Mouse (Mus musculus): ENCODE measurements around the gene Sppl3. TPM values are rescaled to one million over a fixed set of nuclear protein-coding genes. Genes with fewer than 3 reads are reported as not detected.
"Not testable (repeated sequence)": the region's sequence is repeated elsewhere in the genome, so short reads cannot be mapped to it uniquely, and the experiment has no call there.

Sppl3 gene
- polyA plus RNA-seq, 1 experiment: 47.7 TPM

DNA sequence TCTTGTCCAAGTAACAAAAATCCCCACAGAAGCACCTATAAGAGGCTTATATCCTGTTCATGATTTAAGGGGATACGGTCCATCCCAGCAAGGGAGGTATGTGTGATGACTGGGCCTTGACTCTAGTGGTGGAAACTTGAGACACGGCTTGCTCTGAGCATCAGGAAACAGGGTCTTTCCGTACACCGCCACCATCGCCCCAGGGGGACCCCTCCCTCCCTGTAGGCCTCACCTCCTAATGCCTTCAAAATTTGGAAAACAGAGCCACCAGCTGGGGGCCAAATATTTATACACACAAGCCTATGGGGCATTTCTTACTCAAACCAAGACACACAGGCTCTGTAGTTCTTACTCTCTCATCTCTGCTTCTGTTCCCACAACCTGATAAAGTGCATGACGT is 80.8 kb downstream of the Sppl3 start:
- TF ChIP-seq POLR2A (IDR thresholded peaks at IDR 0.05; ENCODE audit: low read depth, low read length) (no peak), CTCF (IDR thresholded peaks at IDR 0.05; ENCODE audit: extremely low read depth, insufficient read depth, insufficient read length, insufficient replicate concordance) (no peak)
- WGBS: 84% methylated on average over 6 of the region's 6 CpGs
- no peak for DNase-seq (ENCODE audit: low read depth in 1 of 2, low spot score in 2 of 2)

DNA sequence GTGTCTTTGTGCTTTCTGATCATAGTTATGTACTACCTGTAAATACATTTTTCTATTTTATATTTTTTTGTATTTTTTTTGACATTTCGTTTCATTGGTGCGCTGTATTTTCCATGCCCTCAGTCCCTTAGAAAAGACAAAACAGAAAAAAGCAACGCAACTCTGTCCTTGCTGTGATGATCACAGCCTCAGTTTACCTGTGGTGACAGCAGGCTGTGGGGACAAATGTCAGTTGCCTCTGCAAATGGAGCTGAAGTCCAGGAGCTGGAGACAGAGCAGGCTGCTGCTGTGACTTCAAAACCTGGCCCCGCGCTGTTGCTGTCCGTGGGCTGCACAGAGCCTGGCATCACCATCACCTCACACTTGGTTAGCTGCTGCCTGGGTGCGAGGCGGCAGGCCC is 87.3 kb downstream of the Sppl3 start, which contains the start of gene Gm10401:
Gene Gm10401, minus strand, starts transcription at position 101 of the 400 bp plus-strand sequence.
- H3K27me3 ChIP-seq (ENCODE audit: control insufficient read depth, insufficient read depth, low read length): no peaks in the 10 kb centered on the region
- H3K27ac ChIP-seq (ENCODE audit: insufficient read depth, low read length): no peak within 1 kb of the TSS
- no peak within 1 kb of the TSS for H3K4me3 ChIP-seq (ENCODE audit: extremely low read depth, insufficient read depth, insufficient read length)
- peaks cover 34% of the 10 kb centered on the region for H3K36me3 ChIP-seq (ENCODE audit: control insufficient read depth, insufficient read depth, low read length)
- TF ChIP-seq CTCF (IDR thresholded peaks at IDR 0.05; ENCODE audit: extremely low read depth, insufficient read depth, insufficient read length, insufficient replicate concordance) (no peak), POLR2A (IDR thresholded peaks at IDR 0.05; ENCODE audit: low read depth, low read length) (no peak)
- DNase-seq (ENCODE audit: low read depth in 1 of 2, low spot score in 2 of 2): no peak
- WGBS: 99% methylated on average over 8 of the region's 8 CpGs
- H3K4me1 ChIP-seq (ENCODE audit: control insufficient read depth, insufficient read depth, insufficient read length): no peaks in the 10 kb centered on the region

More for the DNA sequence above, 80.8 kb downstream of the Sppl3 start:
- Histone ChIP-seq H3K27ac (ENCODE audit: insufficient read depth, low read length) (no peak overlapping the region), H3K36me3 (ENCODE audit: control insufficient read depth, insufficient read depth, low read length) (peaks cover 47% of the 10 kb centered on the region), H3K4me3 (ENCODE audit: extremely low read depth, insufficient read depth, insufficient read length) (no peak overlapping the region), H3K4me1 (ENCODE audit: control insufficient read depth, insufficient read depth, insufficient read length) (no peaks in the 10 kb centered on the region; the same call in 1 of the 2 replicates), H3K27me3 (ENCODE audit: control insufficient read depth, insufficient read depth, low read length) (no peaks in the 10 kb centered on the region)

DNA sequence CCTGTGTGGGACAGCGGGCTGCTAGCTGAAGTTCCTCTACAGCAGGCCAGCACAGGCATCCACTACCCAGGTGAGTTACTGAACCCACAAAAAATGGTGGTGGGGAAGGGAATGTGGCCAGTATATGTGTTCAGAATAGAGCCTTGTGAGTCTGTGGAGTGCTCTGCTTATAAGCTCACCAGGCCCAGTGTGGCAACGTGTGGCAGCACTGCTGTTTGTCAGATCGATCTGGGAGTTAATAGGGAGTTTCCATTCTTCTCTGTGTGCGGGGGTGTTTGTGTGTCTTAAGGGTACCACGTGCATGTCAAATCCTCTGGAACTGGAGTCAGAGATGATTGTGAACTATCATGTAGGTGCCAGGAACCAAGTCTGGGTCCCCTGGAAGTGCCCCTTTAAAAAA is 88.6 kb downstream of the Sppl3 start:
- no peaks in the 10 kb centered on the region for H3K27me3 ChIP-seq (ENCODE audit: control insufficient read depth, insufficient read depth, low read length)
- H3K4me1 ChIP-seq (ENCODE audit: control insufficient read depth, insufficient read depth, insufficient read length): no peaks in the 10 kb centered on the region
- WGBS: 91% methylated on average over 5 of the region's 5 CpGs
- DNase-seq (ENCODE audit: low read depth in 1 of 2, low spot score in 2 of 2): no peak
- no peak overlapping the region for H3K27ac ChIP-seq (ENCODE audit: insufficient read depth, low read length)
- no peak overlapping the region for H3K4me3 ChIP-seq (ENCODE audit: extremely low read depth, insufficient read depth, insufficient read length)
- peaks cover 34% of the 10 kb centered on the region for H3K36me3 ChIP-seq (ENCODE audit: control insufficient read depth, insufficient read depth, low read length)
- TF ChIP-seq CTCF (IDR thresholded peaks at IDR 0.05; ENCODE audit: extremely low read depth, insufficient read depth, insufficient read length, insufficient replicate concordance) (no peak), POLR2A (IDR thresholded peaks at IDR 0.05; ENCODE audit: low read depth, low read length) (no peak)

DNA sequence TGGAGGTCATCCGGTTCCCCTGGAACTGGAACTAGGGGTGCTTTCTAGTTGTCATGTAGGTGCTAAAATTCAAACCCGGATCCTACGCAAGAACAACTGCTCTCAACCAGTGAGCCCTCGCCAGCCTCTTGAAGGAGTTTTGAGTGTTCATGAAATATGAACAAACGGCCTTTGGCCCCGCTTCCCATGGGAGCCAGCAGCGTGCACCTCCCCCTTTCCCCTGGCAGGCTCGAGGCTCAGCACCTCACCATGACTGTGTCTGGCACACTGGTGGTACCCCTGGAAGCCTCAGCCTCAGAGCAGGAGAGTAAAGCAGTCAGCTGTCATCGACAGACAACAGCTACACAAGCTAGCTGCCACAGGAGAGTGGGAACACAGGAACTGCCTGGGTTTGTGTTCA is 89.1 kb downstream of the Sppl3 start:
- TF ChIP-seq CTCF (IDR thresholded peaks at IDR 0.05; ENCODE audit: extremely low read depth, insufficient read depth, insufficient read length, insufficient replicate concordance) (no peak), POLR2A (IDR thresholded peaks at IDR 0.05; ENCODE audit: low read depth, low read length) (no peak)
- no peaks in the 10 kb centered on the region for H3K4me1 ChIP-seq (ENCODE audit: control insufficient read depth, insufficient read depth, insufficient read length)
- H3K4me3 ChIP-seq (ENCODE audit: extremely low read depth, insufficient read depth, insufficient read length): no peak overlapping the region
- H3K27ac ChIP-seq (ENCODE audit: insufficient read depth, low read length): no peak overlapping the region
- H3K27me3 ChIP-seq (ENCODE audit: control insufficient read depth, insufficient read depth, low read length): no peaks in the 10 kb centered on the region
- no peak for DNase-seq (ENCODE audit: low read depth in 1 of 2, low spot score in 2 of 2)
- WGBS: 86% methylated on average over 9 of the region's 9 CpGs
- H3K36me3 ChIP-seq (ENCODE audit: control insufficient read depth, insufficient read depth, low read length): peaks cover 32% of the 10 kb centered on the region

DNA sequence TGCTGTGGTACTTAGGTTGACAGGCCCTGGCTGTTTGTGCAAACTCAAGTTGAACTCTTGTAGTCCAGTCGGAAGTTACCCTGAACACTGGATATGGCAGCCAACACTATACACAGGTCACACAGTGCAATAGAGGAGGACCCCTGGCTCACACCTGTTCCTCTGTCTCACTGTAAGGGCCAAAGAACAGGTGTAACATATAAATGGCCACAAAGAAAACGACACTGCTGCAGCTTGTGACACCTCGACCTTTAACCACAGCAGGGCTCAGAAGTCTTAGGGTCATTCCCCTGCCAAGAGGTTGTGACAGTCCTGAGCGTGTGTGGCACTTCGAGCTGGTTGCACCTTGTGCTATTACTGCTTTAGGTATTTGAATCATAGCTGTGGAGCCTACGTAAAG is 89.5 kb downstream of the Sppl3 start:
- TF ChIP-seq CTCF (IDR thresholded peaks at IDR 0.05; ENCODE audit: extremely low read depth, insufficient read depth, insufficient read length, insufficient replicate concordance) (no peak), POLR2A (IDR thresholded peaks at IDR 0.05; ENCODE audit: low read depth, low read length) (no peak)
- no peaks in the 10 kb centered on the region for H3K4me1 ChIP-seq (ENCODE audit: control insufficient read depth, insufficient read depth, insufficient read length)
- DNase-seq (ENCODE audit: low read depth in 1 of 2, low spot score in 2 of 2): no peak
- no peak overlapping the region for H3K27ac ChIP-seq (ENCODE audit: insufficient read depth, low read length)
- H3K27me3 ChIP-seq (ENCODE audit: control insufficient read depth, insufficient read depth, low read length): no peaks in the 10 kb centered on the region
- WGBS: 84% methylated on average over 6 of the region's 6 CpGs
- H3K36me3 ChIP-seq (ENCODE audit: control insufficient read depth, insufficient read depth, low read length): peaks cover 30% of the 10 kb centered on the region
- no peak overlapping the region for H3K4me3 ChIP-seq (ENCODE audit: extremely low read depth, insufficient read depth, insufficient read length)

DNA sequence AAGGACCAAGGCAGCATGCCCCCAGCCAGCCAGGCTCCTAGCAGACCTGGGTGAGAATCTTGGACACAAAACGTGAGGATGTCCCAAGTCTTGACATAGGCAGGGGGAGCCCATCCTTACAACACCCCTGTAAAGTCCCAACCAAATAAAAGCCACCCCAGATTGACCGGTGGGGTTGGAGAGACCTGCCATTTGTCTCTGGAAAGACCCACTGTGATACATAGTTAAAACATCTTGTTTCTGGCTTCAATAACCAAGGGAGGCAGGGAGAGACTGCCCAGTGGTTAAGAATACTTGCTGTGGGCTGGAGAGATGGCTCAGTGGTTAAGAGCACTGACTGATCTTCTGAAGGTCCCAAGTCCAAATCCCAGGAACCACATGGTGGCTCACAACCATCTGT is 91.3 kb downstream of the Sppl3 start:
- no peak overlapping the region for H3K27ac ChIP-seq (ENCODE audit: insufficient read depth, low read length)
- H3K36me3 ChIP-seq (ENCODE audit: control insufficient read depth, insufficient read depth, low read length): peaks cover 15% of the 10 kb centered on the region
- WGBS: 89% methylated on average over 2 of the region's 2 CpGs
- H3K4me3 ChIP-seq (ENCODE audit: extremely low read depth, insufficient read depth, insufficient read length): no peak overlapping the region
- H3K27me3 ChIP-seq (ENCODE audit: control insufficient read depth, insufficient read depth, low read length): no peaks in the 10 kb centered on the region
- DNase-seq (ENCODE audit: low read depth in 1 of 2, low spot score in 2 of 2): no peak
- no peaks in the 10 kb centered on the region for H3K4me1 ChIP-seq (ENCODE audit: control insufficient read depth, insufficient read depth, insufficient read length)
- TF ChIP-seq CTCF (IDR thresholded peaks at IDR 0.05; ENCODE audit: extremely low read depth, insufficient read depth, insufficient read length, insufficient replicate concordance) (no peak), POLR2A (IDR thresholded peaks at IDR 0.05; ENCODE audit: low read depth, low read length) (no peak)

DNA sequence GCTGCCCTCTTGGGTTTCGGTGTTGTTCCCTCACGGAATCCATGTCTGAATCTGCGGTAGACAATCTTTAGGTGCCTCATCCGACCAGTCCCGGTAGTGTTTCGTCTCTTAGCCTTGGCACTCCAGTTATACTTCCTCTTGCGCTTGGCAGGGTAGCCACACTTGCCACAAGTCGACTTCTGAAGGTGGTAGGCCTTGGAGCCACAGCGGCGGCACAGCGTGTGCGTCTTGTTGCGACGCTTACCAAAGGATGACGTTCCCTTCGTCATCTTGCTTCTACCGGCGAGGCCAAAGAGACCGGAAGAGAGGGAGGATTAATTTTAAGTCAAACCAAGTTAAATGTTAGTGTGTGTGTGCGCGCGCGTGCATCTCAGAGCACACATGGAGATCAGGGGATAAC is 92.3 kb downstream of the Sppl3 start:
- not testable (repeated sequence) for H3K27ac ChIP-seq (ENCODE audit: insufficient read depth, low read length); H3K4me3 ChIP-seq (ENCODE audit: extremely low read depth, insufficient read depth, insufficient read length); DNase-seq (ENCODE audit: low read depth in 1 of 2, low spot score in 2 of 2); H3K4me1 ChIP-seq (ENCODE audit: control insufficient read depth, insufficient read depth, insufficient read length); H3K27me3 ChIP-seq (ENCODE audit: control insufficient read depth, insufficient read depth, low read length)
- H3K36me3 ChIP-seq (ENCODE audit: control insufficient read depth, insufficient read depth, low read length): peaks cover 11% of the 10 kb centered on the region
- WGBS: 95% methylated on average over 23 of the region's 23 CpGs
